Mouse (Mus musculus) embryonic facial prominence, embryonic 11.5 days (tissue): ENCODE results near the gene B230217C12Rik. TPM values are rescaled to one million over a fixed set of nuclear protein-coding genes. Genes with fewer than 3 reads are reported as not detected.
"Not testable (repeated sequence)": the region's sequence is repeated elsewhere in the genome, so short reads cannot be mapped to it uniquely, and the experiment has no call there.

Experiments
- ATAC-seq: fragments of 200-750 bp; cut with Nextera tagmentation; replicated peaks from 2 replicates; pipeline ENCODE4 v1.8.0; 2017; ENCODE audit warnings: low read depth; ENCODE audit not compliant: insufficient number of reproducible peaks, low FRiP score, low TSS enrichment
- DNase-seq: peaks from one replicate; pipeline ENCODE4 v3.0.0-alpha.2; 2015; ENCODE audit warnings: low spot score
- H3K27ac ChIP-seq: fragments of 300-500 bp; sonication (generic); replicated peaks from 2 replicates; pipeline ENCODE4 v1.5.1; 2014; ENCODE audit warnings: mild to moderate bottlenecking, low read depth, low read length, control low read depth
- H3K27me3 ChIP-seq: fragments of 300-500 bp; sonication (generic); 2 replicates; pipeline ENCODE4 v1.6.1; 2014; ENCODE audit warnings: mild to moderate bottlenecking, low read length, moderate library complexity, mixed read lengths; ENCODE audit not compliant: control insufficient read depth, insufficient read depth
- H3K36me3 ChIP-seq: fragments of 300-500 bp; sonication (generic); replicated peaks from 2 replicates; pipeline ENCODE4 v1.6.1; 2014; ENCODE audit warnings: low read depth, mild to moderate bottlenecking, low read length, moderate library complexity, mixed read lengths; ENCODE audit not compliant: control insufficient read depth, insufficient read depth
- H3K4me1 ChIP-seq: fragments of 300-500 bp; sonication (generic); 2 replicates; pipeline ENCODE4 v1.6.1; 2014; ENCODE audit warnings: low read length, mixed read lengths; ENCODE audit not compliant: control insufficient read depth, insufficient read depth
- H3K4me2 ChIP-seq: fragments of 300-500 bp; sonication (generic); 2 replicates; pipeline ENCODE4 v1.6.1; 2014; ENCODE audit warnings: low read depth, mild to moderate bottlenecking, control low read depth, low read length, moderate library complexity
- H3K4me3 ChIP-seq: fragments of 300-500 bp; sonication (generic); 2 replicates; pipeline ENCODE4 v1.5.1; 2014; ENCODE audit warnings: low read depth, low read length, control low read depth
- H3K9ac ChIP-seq: fragments of 300-500 bp; sonication (generic); replicated peaks from 2 replicates; pipeline ENCODE4 v1.6.1; 2014; ENCODE audit warnings: mild to moderate bottlenecking, control low read depth, low read length
- H3K9me3 ChIP-seq: fragments of 300-500 bp; sonication (generic); replicated peaks from 2 replicates; pipeline ENCODE4 v1.6.1; 2016; ENCODE audit warnings: mild to moderate bottlenecking, low read length, inconsistent platforms, mixed read lengths; ENCODE audit not compliant: control insufficient read depth
- WGBS: fragments of 180-500 bp; shearing (Covaris S2); extraction: QIAGEN DNeasy Blood & Tissue Kit; methylation state at CpG from one replicate; pipeline ENCODE4 v1.1.7; 2014; 5-methylcytosine and 5-hydroxymethylcytosine counted together
- polyA plus RNA-seq: library from polyadenylated mRNA; unstranded; fragments of >200 nt; fragmentation: Nextera tagmentation; extraction: Ambion mirVana; gene quantifications from 2 replicates; pipeline ENCODE4 v1.2.1, GENCODE M21; 2014

B230217C12Rik gene
- polyA plus RNA-seq, 1 experiment from 2014 or later, result 20.0 TPM

- Histone ChIP-seq H3K36me3 (no peaks in the 10 kb centered on the region; the same call in none of the 2 replicates), H3K27ac (no peak overlapping the region), H3K9me3 (no peaks in the 10 kb centered on the region), H3K4me1 (no peaks in the 10 kb centered on the region), H3K9ac (no peak overlapping the region), H3K4me2 (no peak overlapping the region), H3K27me3 (no peaks in the 10 kb centered on the region), H3K4me3 (no peak overlapping the region)
- DNase-seq, result no peak
- WGBS, result 79% methylated on average over 12 of the region's 12 CpGs
- no peak for ATAC-seq
These were observed 10.6 kb upstream of the B230217C12Rik start for GRCm38 (mm10) chr11:97829913-97830476.

DNA sequence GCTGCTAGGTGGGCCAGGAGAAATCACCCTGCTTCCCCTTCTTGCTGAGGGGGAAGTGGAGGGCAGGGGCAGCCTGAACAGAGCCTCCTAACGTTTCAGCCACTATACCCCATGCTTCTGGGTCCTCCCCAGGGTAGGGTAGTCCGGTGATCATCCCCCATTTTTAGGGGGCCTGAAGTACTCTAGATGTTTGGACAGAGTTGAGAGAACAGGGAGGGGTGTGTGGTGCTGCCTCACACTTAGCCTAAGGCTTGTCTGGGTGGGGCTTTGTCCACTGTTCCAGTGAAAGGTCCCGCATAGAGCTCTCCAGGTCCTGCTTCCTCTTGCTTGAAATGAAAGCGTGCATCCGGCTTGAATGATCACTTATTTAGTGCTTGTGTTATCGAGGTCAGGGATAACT is 10.1 kb upstream of the B230217C12Rik start:
- ATAC-seq (no peak), DNase-seq (no peak)
- Histone ChIP-seq H3K9me3 (no peaks in the 10 kb centered on the region), H3K9ac (no peak overlapping the region), H3K4me3 (no peak overlapping the region), H3K4me2 (no peak overlapping the region), H3K27ac (no peak overlapping the region), H3K4me1 (no peaks in the 10 kb centered on the region), H3K27me3 (no peaks in the 10 kb centered on the region), H3K36me3 (no peaks in the 10 kb centered on the region; the same call in none of the 2 replicates)
- WGBS, result 81% methylated on average over 6 of the region's 6 CpGs

DNA sequence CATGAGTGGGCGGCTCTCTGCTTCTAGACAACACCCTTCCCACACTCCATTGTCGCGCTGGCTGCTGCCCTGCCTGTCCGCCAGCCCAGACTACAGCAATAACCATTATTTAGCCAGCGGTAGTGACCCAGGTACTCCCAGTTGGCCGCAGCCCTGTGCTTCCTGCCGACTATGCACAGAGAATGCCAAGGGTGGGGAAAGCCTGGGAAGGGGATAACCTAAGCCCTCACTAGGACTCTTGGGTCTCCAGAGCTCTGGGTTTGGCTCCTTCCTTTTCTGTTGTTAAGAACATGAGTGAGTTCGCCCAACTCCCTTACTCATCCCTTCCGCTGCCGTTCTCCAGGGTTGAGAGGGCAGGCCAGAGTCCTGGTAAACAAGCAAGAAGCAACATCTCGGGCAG is 8.6 kb upstream of the B230217C12Rik start:
- Histone ChIP-seq H3K36me3 (peaks cover 2% of the 10 kb centered on the region), H3K4me3 (no peak overlapping the region), H3K27me3 (no peaks in the 10 kb centered on the region), H3K9ac (no peak overlapping the region), H3K4me1 (no peaks in the 10 kb centered on the region), H3K9me3 (no peaks in the 10 kb centered on the region), H3K27ac (no peak overlapping the region), H3K4me2 (no peak overlapping the region)
- no peak for ATAC-seq
- WGBS, result 91% methylated on average over 11 of the region's 11 CpGs
- no peak for DNase-seq

DNA sequence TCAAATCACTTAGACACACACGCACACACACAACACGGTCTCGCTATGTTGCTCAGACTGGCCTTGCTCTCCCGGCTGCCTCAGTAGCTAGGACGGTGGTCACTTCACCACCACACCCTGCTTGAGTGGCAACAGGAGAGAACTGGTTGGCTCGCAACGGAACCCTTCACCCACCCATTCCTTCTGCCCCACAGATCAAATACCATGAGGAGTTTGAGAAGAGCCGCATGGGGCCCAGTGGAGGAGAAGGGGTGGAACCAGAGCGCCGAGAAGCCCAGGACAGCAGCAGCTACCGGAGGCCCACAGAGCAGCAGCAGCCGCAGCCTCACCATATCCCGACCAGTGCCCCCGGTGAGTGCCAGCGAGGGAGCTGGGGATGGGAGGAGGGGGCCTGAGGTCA is 7.2 kb upstream of the B230217C12Rik start:
- Histone ChIP-seq H3K9ac (no peak overlapping the region), H3K9me3 (no peaks in the 10 kb centered on the region), H3K4me3 (no peak overlapping the region), H3K27ac (no peak overlapping the region), H3K36me3 (peaks cover 2% of the 10 kb centered on the region), H3K4me2 (no peak overlapping the region), H3K27me3 (no peaks in the 10 kb centered on the region), H3K4me1 (no peaks in the 10 kb centered on the region)
- WGBS, result 84% methylated on average over 15 of the region's 15 CpGs
- ATAC-seq, result no peak
- no peak for DNase-seq

GRCm38 (mm10) chr11:97836541-97836940 is 4.0 kb upstream of the B230217C12Rik start:
- Histone ChIP-seq H3K9me3 (no peaks in the 10 kb centered on the region), H3K4me3 (no peak overlapping the region), H3K27ac (no peak overlapping the region), H3K36me3 (peaks cover 2% of the 10 kb centered on the region; the same call in 1 of the 2 replicates), H3K27me3 (no peaks in the 10 kb centered on the region), H3K4me2 (no peak overlapping the region), H3K4me1 (no peaks in the 10 kb centered on the region), H3K9ac (no peak overlapping the region)
- no peak for DNase-seq
- no peak for ATAC-seq
- WGBS, result 56% methylated on average over 8 of the region's 8 CpGs

- H3K9ac ChIP-seq, H3K27me3 ChIP-seq, H3K27ac ChIP-seq, ATAC-seq, H3K4me3 ChIP-seq, H3K9me3 ChIP-seq, DNase-seq, H3K4me1 ChIP-seq, H3K36me3 ChIP-seq, H3K4me2 ChIP-seq: not testable (repeated sequence)
- 88% methylated on average over 9 of the region's 9 CpGs for WGBS
These were observed 3.5 kb upstream of the B230217C12Rik start for GRCm38 (mm10) chr11:97837051-97837450.

DNA sequence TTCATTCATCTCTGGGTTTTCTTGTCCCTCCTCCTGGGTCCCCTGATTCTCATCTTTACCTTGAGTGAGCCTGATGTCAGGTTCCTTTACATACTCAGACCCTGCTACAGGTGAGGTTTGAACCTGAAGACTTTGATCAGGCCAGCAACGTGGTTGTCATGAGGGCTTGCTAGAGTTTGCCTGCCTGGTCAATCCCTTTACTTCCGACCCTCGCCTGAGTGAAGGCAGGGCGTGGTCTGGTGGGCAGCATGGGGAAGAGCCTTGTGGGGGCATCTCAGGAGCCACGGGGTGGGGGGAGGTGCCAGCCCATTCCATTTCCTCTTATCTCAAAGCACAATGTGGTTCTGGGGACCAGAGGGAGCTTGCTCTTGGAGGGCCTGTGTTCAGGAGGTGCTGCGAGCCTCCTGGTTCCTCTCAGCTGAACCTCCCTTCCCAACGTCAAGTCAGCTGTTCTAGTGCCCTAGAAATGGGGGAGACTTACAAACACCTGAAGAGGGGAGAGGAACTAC is 2.9 kb upstream of the B230217C12Rik start:
- no peaks in the 10 kb centered on the region for H3K9me3 ChIP-seq
- no peak overlapping the region for H3K9ac ChIP-seq
- 84% methylated on average over 7 of the region's 7 CpGs for WGBS
- H3K4me2 ChIP-seq, result no peak overlapping the region
- DNase-seq (no peak), ATAC-seq (no peak)
- H3K4me1 ChIP-seq, result no peaks in the 10 kb centered on the region
- H3K27me3 ChIP-seq, result no peaks in the 10 kb centered on the region
- no peak overlapping the region for H3K27ac ChIP-seq
- H3K4me3 ChIP-seq, result no peak overlapping the region
- peaks cover 2% of the 10 kb centered on the region; the same call in 1 of the 2 replicates for H3K36me3 ChIP-seq

DNA sequence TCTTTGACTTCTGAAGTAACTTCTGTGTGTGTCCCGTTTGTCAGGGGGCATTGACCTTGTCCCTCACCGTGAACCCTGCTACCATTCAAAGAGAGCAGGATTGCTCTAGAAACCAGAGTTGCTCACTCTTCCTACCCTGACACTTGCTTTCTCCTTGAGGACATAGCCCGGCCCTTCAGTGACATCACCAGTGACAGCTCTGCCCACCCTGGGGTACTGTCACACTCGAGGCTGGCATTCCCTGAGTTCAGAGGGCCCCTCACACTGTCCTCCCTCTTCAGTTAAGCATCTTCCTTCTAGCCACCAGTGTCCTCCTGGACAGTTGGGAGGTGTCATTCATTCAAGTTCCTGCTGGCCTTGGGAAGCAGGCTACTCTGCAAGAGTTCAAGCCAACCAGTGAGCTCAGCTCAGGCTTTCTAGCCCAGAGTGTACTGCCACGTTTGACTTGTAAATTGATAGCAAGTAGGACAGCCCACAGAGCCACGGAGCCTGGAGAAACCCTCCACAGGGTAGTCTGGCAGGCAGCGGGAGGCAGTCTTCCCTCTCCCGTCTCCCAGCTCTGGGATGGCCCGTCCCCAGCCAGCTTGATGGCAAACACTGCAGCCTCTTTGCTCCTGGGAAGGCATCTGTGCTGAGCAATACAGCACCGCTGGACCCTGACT is 1.7 kb upstream of the B230217C12Rik start:
- no peaks in the 10 kb centered on the region for H3K4me1 ChIP-seq
- H3K9me3 ChIP-seq, result no peaks in the 10 kb centered on the region
- no peak for DNase-seq
- H3K4me2 ChIP-seq, result no peak overlapping the region
- H3K27ac ChIP-seq, result peak overlapping the region; percentile 35
- H3K27me3 ChIP-seq, result no peaks in the 10 kb centered on the region
- peaks cover 2% of the 10 kb centered on the region; the same call in 1 of the 2 replicates for H3K36me3 ChIP-seq
- no peak for ATAC-seq
- H3K9ac ChIP-seq, result no peak overlapping the region
- WGBS, result 38% methylated on average over 10 of the region's 10 CpGs
- H3K4me3 ChIP-seq, result no peak overlapping the region
